9 mouse cellular contexts compared by ENCODE assay signal in the genomic region with DNA sequence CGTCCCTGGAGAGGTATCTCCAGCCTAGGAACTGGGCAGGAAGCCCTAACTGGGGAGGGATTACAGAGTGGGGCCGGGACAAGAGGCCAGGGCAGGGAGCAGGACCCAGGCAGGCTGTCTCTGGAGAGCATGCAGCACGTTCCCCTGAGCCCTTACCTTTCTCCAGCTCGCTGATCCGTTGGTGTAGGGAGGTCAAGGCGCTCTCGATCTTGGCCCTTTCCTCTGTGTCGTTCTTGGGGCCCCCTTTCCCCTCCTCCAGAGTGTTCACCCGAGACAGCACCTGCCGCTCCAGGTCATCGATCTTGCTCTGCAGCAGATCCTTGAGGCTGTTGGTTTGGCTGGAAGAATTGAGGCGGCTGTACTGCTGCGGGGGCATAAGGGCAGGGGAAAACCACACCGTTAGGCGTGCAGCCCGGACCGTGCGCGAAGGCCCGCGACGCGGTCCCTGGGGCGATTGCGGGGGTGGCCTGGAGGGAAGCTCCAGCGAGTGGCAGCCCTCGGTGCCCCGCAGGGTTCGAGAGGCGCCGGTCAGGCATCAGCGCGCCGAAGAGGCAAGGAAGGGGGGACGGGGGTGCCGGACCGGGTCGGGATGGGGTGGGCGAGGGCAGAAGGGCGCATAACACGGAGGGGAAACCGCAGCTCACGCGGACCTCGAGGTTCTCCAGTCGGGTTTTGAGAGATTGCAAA. TPM values are rescaled to one million over a fixed set of nuclear protein-coding genes. Genes with fewer than 3 reads are reported as not detected.
DNase-seq lines count a peak whose midpoint lies in the region; ATAC-seq lines count a peak whose summit lies in the region.
"Had no signal": no experiment of that assay in that cellular context is flagged by ENCODE, and none has a peak within 500 bp of the region (broad histone marks: within the 10 kb centered on the region; RNA-seq: fewer than 3 reads in every experiment).

No protein-coding gene starts in this region.

- peak; percentile 94 for DNase-seq in heart, adult 11 months
- DNase-seq in heart, postnatal 25 days (ENCODE audit: low spot score), result no peak
- peak; percentile 33 for DNase-seq in Muller cell, postnatal 12 days (ENCODE audit: inconsistent ontology term)
- peak; percentile 41 for DNase-seq in forebrain, embryonic 10.5 days (ENCODE audit: extremely low spot score, low spot score)
- no peak for DNase-seq in spleen, postnatal 36 days (ENCODE audit: low spot score in 2 of 2)
- no peak for DNase-seq in left cerebral cortex, adult 18-20 months (ENCODE audit: low spot score in 2 of 2)

- peak overlapping the region; percentile 63 for H3K4me3 ChIP-seq in forebrain, embryonic 10.5 days
- peak overlapping the region; percentile 66 for H3K4me3 ChIP-seq in hindbrain, embryonic 12.5 days
- H3K4me3 ChIP-seq in midbrain, embryonic 16.5 days (ENCODE audit: low read depth, low read length), result peak overlapping the region; percentile 78

- H3K27ac ChIP-seq in forebrain, embryonic 10.5 days, result peak overlapping the region; percentile 79
- peak overlapping the region; percentile 64; the same call in 1 of the 2 replicates for H3K27ac ChIP-seq in hindbrain, embryonic 12.5 days
- H3K27ac ChIP-seq in midbrain, embryonic 16.5 days (ENCODE audit: low read length), result no peak overlapping the region

- peaks cover 100% of the 10 kb centered on the region for H3K27me3 ChIP-seq in forebrain, embryonic 10.5 days (ENCODE audit: poor library complexity, severe bottlenecking)
- H3K27me3 ChIP-seq in hindbrain, embryonic 12.5 days, result peaks cover 95% of the 10 kb centered on the region
- H3K27me3 ChIP-seq in midbrain, embryonic 16.5 days (ENCODE audit: control insufficient read depth, insufficient read depth, low read depth, low read length), result peaks cover 9% of the 10 kb centered on the region

- H3K4me2 ChIP-seq in hindbrain, embryonic 12.5 days (replicated peaks), result peak overlapping the region; percentile 98
- peak overlapping the region; percentile 98 for H3K4me2 ChIP-seq in midbrain, embryonic 16.5 days (ENCODE audit: low read length)

- no peaks in the 10 kb centered on the region for H3K36me3 ChIP-seq in forebrain, embryonic 10.5 days (replicated peaks)
- no peaks in the 10 kb centered on the region for H3K36me3 ChIP-seq in hindbrain, embryonic 12.5 days
- no peaks in the 10 kb centered on the region for H3K36me3 ChIP-seq in midbrain, embryonic 16.5 days (ENCODE audit: control insufficient read depth, insufficient read depth, low read length)

- H3K9ac ChIP-seq in hindbrain, embryonic 12.5 days, result peak overlapping the region; percentile 85
- H3K9ac ChIP-seq in midbrain, embryonic 16.5 days (ENCODE audit: low read depth, low read length), result peak overlapping the region; percentile 84

- H3K4me1 ChIP-seq in forebrain, embryonic 10.5 days, result peaks cover 57% of the 10 kb centered on the region
- H3K4me1 ChIP-seq in hindbrain, embryonic 12.5 days, result peaks cover 80% of the 10 kb centered on the region
- peaks cover 45% of the 10 kb centered on the region for H3K4me1 ChIP-seq in midbrain, embryonic 16.5 days (ENCODE audit: control insufficient read depth, insufficient read depth, low read length)

- intact Hi-C loops in heart, postnatal 25 days (cut with DNase I), result no loop called here

- no peak for ATAC-seq in hindbrain, embryonic 12.5 days (ENCODE audit: low FRiP score)
- ATAC-seq in midbrain, embryonic 16.5 days, result no peak

- H3K9me3 ChIP-seq in forebrain, embryonic 10.5 days, result no peaks in the 10 kb centered on the region
- no peaks in the 10 kb centered on the region for H3K9me3 ChIP-seq in hindbrain, embryonic 12.5 days (replicated peaks)
- H3K9me3 ChIP-seq in midbrain, embryonic 16.5 days (replicated peaks; ENCODE audit: control insufficient read depth, low read length, poor library complexity, severe bottlenecking), result no peaks in the 10 kb centered on the region

- 0% methylated on average over 45 of the region's 46 CpGs for WGBS in forebrain, embryonic 10.5 days
- WGBS in hindbrain, embryonic 12.5 days, result under 1% methylated on average over 46 of the region's 46 CpGs
- WGBS in midbrain, embryonic 16.5 days, result under 1% methylated on average over 46 of the region's 46 CpGs

RNA-seq across cellular contexts. Expression of a gene that starts 0.9 kb away (rescaled TPM):
- under 1 TPM; 0.26 to 0.34 TPM for total RNA-seq in heart, postnatal 25 days (2021)
- 1.4 and 1.7 TPM in 2 replicates for polyA plus RNA-seq in forebrain, embryonic 10.5 days (2016; fragmentation: Nextera tagmentation; extraction: Ambion mirVana)
- polyA plus RNA-seq in hindbrain, embryonic 12.5 days (2016; fragmentation: Nextera tagmentation; extraction: Ambion mirVana), result 14.8 and 15.2 TPM in 2 replicates
- polyA plus RNA-seq in midbrain, embryonic 16.5 days (2015; fragmentation: Nextera tagmentation; extraction: Ambion mirVana), result 12.4 and 12.6 TPM in 2 replicates
- 100 to 1,000 TPM; 226 to 265 TPM for total RNA-seq in left cerebral cortex, adult 18-20 months (2021)
- total RNA-seq: MEL had no signal

RNA-seq across cellular contexts. Expression of a gene that starts 55.5 kb away (rescaled TPM):
- total RNA-seq in heart, postnatal 25 days (2021), result 10 to 100 TPM in 1 of 2 experiments, 1 to 10 TPM in 1; 7.1 to 10.3 TPM
- 24.0 and 24.5 TPM in 2 replicates for polyA plus RNA-seq in forebrain, embryonic 10.5 days (2016; fragmentation: Nextera tagmentation; extraction: Ambion mirVana)
- 22.2 and 24.9 TPM in 2 replicates for polyA plus RNA-seq in hindbrain, embryonic 12.5 days (2016; fragmentation: Nextera tagmentation; extraction: Ambion mirVana)
- 17.3 and 19.8 TPM in 2 replicates for polyA plus RNA-seq in midbrain, embryonic 16.5 days (2015; fragmentation: Nextera tagmentation; extraction: Ambion mirVana)
- total RNA-seq in left cerebral cortex, adult 18-20 months (2021), result 10 to 100 TPM; 32.2 to 35.1 TPM

RNA-seq across cellular contexts. Expression of a gene that starts 56.1 kb away (rescaled TPM):
- 10 to 100 TPM; 32.5 to 34.4 TPM for total RNA-seq in heart, postnatal 25 days (2021)
- polyA plus RNA-seq in forebrain, embryonic 10.5 days (2016; fragmentation: Nextera tagmentation; extraction: Ambion mirVana), result 12.8 and 13.0 TPM in 2 replicates
- polyA plus RNA-seq in hindbrain, embryonic 12.5 days (2016; fragmentation: Nextera tagmentation; extraction: Ambion mirVana), result 17.4 and 18.3 TPM in 2 replicates
- 9.9 and 10.4 TPM in 2 replicates for polyA plus RNA-seq in midbrain, embryonic 16.5 days (2015; fragmentation: Nextera tagmentation; extraction: Ambion mirVana)
- total RNA-seq in left cerebral cortex, adult 18-20 months (2021), result 10 to 100 TPM; 63.1 to 64.1 TPM

Comparison
In these comparisons a context has a peak if more than half of its experiments do, and no peak if none do; other contexts are left out.
1. DNase-seq: peak in heart, adult 11 months (single experiment), Muller cell, postnatal 12 days (single experiment) and forebrain, embryonic 10.5 days (single experiment); none in heart, postnatal 25 days (single experiment), spleen, postnatal 36 days (0 of 2) and left cerebral cortex, adult 18-20 months (0 of 2).
2. Peak in every context shown above with its lines, with median percentiles within 50 percentile points of each other: H3K4me3 ChIP-seq.